10 mouse cellular contexts compared by ENCODE assay signal in genomic region chr4:106102451-106102977, GRCm38 (mm10).
DNase-seq lines count a peak whose midpoint lies in the region; ATAC-seq lines count a peak whose summit lies in the region.
"Had no signal": no experiment of that assay in that cellular context is flagged by ENCODE, and none has a peak within 500 bp of the region (broad histone marks: within the 10 kb centered on the region; RNA-seq: fewer than 3 reads in every experiment).

No protein-coding gene starts in this region.

- 14% methylated on average over 7 of the region's 7 CpGs for WGBS in hindbrain, embryonic 13.5 days
- WGBS in midbrain, embryonic 11.5 days = 22% methylated on average over 7 of the region's 7 CpGs

- peak; percentile 81 for DNase-seq in NIH3T3 (ENCODE audit: low read depth)
- DNase-seq in embryo, embryonic 9.5 days (ENCODE audit: extremely low spot score) = peak; percentile 23
- DNase-seq in midbrain, embryonic 11.5 days (ENCODE audit: low spot score, missing footprints) = peak; percentile 86
- no peak for DNase-seq in heart, postnatal 36 days
- DNase-seq in thymus, postnatal 25 days = no peak
- DNase-seq in heart, postnatal 25 days (ENCODE audit: low spot score) = no peak
- DNase-seq in right cerebral cortex, postnatal 25 days = no peak

- H3K4me1 ChIP-seq in hindbrain, embryonic 13.5 days (replicated peaks) = peaks cover 51% of the 10 kb centered on the region
- peaks cover 13% of the 10 kb centered on the region; the same call in 1 of the 2 replicates for H3K4me1 ChIP-seq in midbrain, embryonic 11.5 days (ENCODE audit: control insufficient read depth, insufficient read depth, low read length)

- intact Hi-C loops in heart, postnatal 36 days (cut with DNase I) = no loop called here
- intact Hi-C loops in heart, postnatal 25 days (cut with DNase I) = no loop called here

- no peaks in the 10 kb centered on the region for H3K9me3 ChIP-seq in hindbrain, embryonic 13.5 days
- H3K9me3 ChIP-seq in midbrain, embryonic 11.5 days (ENCODE audit: control insufficient read depth, low read length) = no peaks in the 10 kb centered on the region

- H3K4me3 ChIP-seq in hindbrain, embryonic 13.5 days = no peak overlapping the region
- H3K4me3 ChIP-seq in midbrain, embryonic 11.5 days (ENCODE audit: low read depth, low read length) = no peak overlapping the region
- H3K4me3 ChIP-seq: myocyte had no signal

- 0 out of 2 replicates have a peak overlapping the region, but pooled peaks have one; percentile 11 for H3K4me2 ChIP-seq in hindbrain, embryonic 13.5 days
- 0 out of 2 replicates have a peak overlapping the region, but pooled peaks have one; percentile 4 for H3K4me2 ChIP-seq in midbrain, embryonic 11.5 days
- H3K4me2 ChIP-seq: liver, embryonic 11.5 days had no signal

- peak overlapping the region; percentile 69 for H3K27ac ChIP-seq in hindbrain, embryonic 13.5 days
- H3K27ac ChIP-seq in midbrain, embryonic 11.5 days (ENCODE audit: low read depth, low read length) = peak overlapping the region; percentile 15; the same call in 1 of the 2 replicates

- no peaks in the 10 kb centered on the region for H3K27me3 ChIP-seq in hindbrain, embryonic 13.5 days
- no peaks in the 10 kb centered on the region for H3K27me3 ChIP-seq in midbrain, embryonic 11.5 days (ENCODE audit: control insufficient read depth, insufficient read depth, low read length)

- peak; percentile 47; the same call in 1 of the 2 replicates for ATAC-seq in hindbrain, embryonic 13.5 days (ENCODE audit: low FRiP score)
- ATAC-seq in midbrain, embryonic 11.5 days (ENCODE audit: low FRiP score) = peak; percentile 76

- H3K36me3 ChIP-seq in hindbrain, embryonic 13.5 days = no peaks in the 10 kb centered on the region
- H3K36me3 ChIP-seq in midbrain, embryonic 11.5 days (ENCODE audit: control insufficient read depth, insufficient read depth, low read length) = no peaks in the 10 kb centered on the region

- H3K9ac ChIP-seq in hindbrain, embryonic 13.5 days = no peak overlapping the region
- no peak overlapping the region for H3K9ac ChIP-seq in midbrain, embryonic 11.5 days (ENCODE audit: low read length)

Comparison
In these comparisons a context has a peak if more than half of its experiments do, and no peak if none do; other contexts are left out.
1. DNase-seq: peak in NIH3T3 (single experiment), embryo, embryonic 9.5 days (single experiment) and midbrain, embryonic 11.5 days (single experiment); none in heart, postnatal 36 days (0 of 2), thymus, postnatal 25 days (single experiment), heart, postnatal 25 days (single experiment) and right cerebral cortex, postnatal 25 days (single experiment).